Mouse (Mus musculus): ENCODE results near the gene Fkbp3. TPM values are rescaled to one million over a fixed set of nuclear protein-coding genes. Genes with fewer than 3 reads are reported as not detected.
"Not testable (repeated sequence)": the region's sequence is repeated elsewhere in the genome, so short reads cannot be mapped to it uniquely, and the experiment has no call there.

Fkbp3 gene
- 260 and 261 TPM in 2 replicates for total RNA-seq (2015)
- 259 and 284 TPM in 2 replicates for total RNA-seq (2017)

GRCm38 (mm10) chr12:65073611-65074178 is at the start of gene Fkbp3:
Fkbp3 (minus strand) TSS chr12:65074007.
- ATAC-seq (replicated peaks; ENCODE audit: poor library complexity): peak; percentile 83

GRCm38 (mm10) chr12:65119451-65119850 is 45.6 kb upstream of the Fkbp3 start:
- no peak for ATAC-seq (replicated peaks; ENCODE audit: poor library complexity)

DNA sequence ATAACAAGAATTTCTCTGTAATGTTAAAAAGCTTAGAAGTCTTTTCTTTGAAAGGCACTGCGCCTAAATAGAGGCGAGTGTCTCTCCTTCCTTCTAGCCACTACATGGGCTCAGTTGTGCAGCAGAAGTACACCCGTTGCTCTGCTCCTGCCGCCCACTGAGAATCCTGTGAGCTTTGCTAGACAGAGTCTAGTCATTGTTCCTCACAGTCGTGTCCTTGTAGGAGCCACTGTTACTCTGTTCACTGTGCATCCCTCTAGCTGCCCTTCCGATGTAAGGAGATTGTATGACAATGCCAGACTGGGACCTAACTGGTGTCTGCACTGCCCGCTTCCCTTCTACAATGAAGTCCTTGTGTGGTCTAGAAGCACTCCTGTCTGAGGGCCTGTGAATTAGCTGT is 45.2 kb upstream of the Fkbp3 start:
- no peak for ATAC-seq (replicated peaks; ENCODE audit: poor library complexity)

DNA sequence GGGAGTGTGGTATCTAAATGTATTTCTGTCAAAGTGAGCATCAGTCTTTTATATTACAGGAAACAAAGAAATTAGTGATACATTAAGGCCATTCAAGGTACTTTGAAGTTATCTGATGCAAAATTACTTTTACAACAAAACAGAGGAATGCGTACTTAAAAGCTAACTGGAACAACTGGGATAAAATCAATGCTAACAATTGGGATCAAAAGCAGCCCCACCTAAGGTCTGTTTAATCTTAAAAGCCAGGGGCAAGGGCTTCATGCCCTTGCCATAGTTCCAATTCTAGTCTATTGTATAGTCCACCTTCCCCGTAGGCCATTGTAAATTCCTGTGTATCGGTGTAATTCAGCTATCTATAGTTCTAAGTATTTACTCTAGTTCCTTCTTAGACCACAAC is 41.2 kb upstream of the Fkbp3 start:
- ATAC-seq (replicated peaks; ENCODE audit: poor library complexity): not testable (repeated sequence)

GRCm38 (mm10) chr12:65113925-65114324 is 40.1 kb upstream of the Fkbp3 start:
- ATAC-seq (replicated peaks; ENCODE audit: poor library complexity): no peak

- ATAC-seq (replicated peaks; ENCODE audit: poor library complexity): no peak
Measured at GRCm38 (mm10) chr12:65112811-65113210, 39.0 kb upstream of the Fkbp3 start.

GRCm38 (mm10) chr12:65111503-65111902 is 37.7 kb upstream of the Fkbp3 start:
- ATAC-seq (replicated peaks; ENCODE audit: poor library complexity): peak; percentile 88

DNA sequence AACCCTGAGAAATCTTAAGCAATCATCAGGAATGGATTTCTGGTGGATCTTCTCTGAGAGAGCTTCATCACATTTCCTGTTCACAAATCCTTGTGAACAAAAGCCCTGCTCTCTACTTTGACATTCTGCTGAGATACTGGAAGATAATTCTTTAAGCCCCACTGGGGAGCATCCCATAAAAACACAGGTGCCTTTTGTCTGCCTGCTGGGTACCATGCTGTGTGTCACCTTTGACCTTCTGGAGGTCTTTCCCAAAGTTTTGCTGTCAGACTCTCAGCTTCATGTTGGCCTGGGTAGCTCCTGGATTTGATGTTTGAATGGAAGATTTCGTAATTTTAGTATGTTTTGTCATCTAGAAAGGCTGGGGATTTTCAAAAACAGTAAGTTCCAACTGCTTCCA is 34.9 kb upstream of the Fkbp3 start:
- no peak for ATAC-seq (replicated peaks; ENCODE audit: poor library complexity)

DNA sequence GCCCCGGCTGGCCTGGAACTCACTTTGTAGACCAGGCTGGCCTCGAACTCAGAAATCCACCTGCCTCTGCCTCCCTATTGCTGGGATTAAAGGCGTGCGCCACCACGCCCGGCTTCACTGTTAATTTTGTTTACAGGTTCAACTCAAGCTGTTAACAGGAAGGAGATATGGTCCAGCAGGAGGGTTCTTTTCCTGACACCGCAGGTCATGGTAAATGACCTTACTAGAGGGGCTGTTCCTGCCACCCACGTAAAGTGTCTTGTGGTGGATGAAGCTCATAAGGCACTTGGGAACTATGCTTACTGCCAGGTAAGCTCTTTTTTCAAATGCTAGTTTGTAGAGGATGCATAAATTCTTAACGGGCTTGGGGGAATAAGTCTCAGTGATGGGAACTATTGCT is 3.1 kb upstream of the Fkbp3 start:
- ATAC-seq (replicated peaks; ENCODE audit: poor library complexity): no peak

DNA sequence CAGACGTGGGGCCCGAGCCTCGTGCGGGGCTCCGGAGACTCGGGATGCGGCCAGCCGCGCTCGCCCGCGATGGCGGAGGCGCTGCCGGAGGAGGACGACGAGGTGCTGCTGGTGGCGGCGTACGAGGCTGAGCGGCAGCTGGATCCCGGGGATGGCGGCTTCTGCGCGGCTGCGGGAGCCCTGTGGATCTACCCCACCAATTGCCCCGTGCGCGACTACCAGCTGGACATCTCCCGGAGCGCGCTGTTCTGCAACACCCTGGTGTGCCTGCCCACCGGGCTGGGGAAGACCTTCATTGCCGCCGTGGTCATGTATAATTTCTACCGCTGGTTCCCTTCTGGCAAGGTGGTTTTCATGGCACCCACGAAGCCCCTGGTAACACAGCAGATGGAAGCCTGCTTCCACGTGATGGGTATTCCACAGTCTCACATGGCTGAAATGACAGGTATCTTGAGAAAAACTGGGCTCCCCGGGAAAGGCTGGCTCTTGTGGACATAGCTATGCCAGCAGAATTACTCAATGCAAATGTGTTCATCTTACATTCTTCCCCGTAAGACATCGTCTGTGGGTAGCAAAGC is 2.0 kb upstream of the Fkbp3 start:
- ATAC-seq (replicated peaks; ENCODE audit: poor library complexity): peak; percentile 10

DNA sequence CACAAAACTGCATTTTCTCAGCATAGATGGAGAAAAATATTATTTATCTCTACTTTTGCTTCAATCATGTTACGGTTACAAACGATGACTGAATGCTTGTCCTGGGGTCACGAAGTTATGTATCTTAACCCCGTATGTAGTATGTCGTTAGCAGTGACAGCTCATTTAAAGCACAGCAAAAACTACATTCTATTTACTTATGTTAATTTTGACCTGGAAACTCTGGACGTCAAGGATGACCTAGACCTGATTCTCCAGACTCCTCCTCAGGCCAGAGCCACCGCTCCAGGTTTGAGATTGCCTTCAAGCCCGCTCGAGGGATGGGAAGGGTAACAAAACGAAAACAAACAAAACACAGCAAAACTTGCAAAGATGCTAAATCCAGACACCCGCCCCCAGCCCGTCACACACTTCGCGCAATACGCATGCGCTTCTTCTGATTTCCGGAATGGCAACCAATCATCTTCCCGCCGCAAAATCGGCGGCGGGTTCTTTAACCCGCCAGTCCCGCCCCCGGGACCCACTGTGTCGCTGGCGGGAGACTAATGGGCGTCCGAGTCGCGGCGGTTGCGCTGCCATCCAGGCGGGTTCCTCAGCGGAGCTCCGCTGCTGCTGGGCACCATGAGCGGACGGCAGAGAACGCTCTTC is 1.4 kb upstream of the Fkbp3 start, which contains the start of gene Fancm:
Gene Fancm (plus strand): TSS at position 519 of the 648 bp plus-strand sequence.
- ATAC-seq (replicated peaks; ENCODE audit: poor library complexity): peak; percentile 60

- ATAC-seq (replicated peaks; ENCODE audit: poor library complexity): no peak
Measured at GRCm38 (mm10) chr12:65074651-65075050, 844 bp upstream of the Fkbp3 start.

- peak; percentile 9 for ATAC-seq (replicated peaks; ENCODE audit: poor library complexity)
Measured at GRCm38 (mm10) chr12:65072911-65073610, 746 bp downstream of the Fkbp3 start.

DNA sequence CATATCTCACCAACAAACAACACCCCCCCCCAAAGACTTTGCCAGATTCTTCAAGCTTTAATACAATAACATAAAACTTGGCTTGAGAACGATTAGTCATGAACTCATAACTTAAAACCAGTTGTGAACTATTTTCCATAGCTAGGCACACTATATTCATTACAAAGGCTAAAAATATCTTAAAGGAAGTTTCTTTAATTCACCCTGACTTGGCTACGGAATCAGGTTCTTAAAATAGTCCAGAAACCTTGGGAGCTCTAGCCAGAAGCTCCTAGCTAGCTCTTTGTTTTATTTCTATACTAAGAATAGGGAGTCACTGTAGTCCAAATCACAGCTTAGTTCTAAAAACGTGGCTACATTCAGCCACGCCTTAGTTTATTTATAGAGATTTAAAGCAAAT is 5.4 kb downstream of the Fkbp3 start:
- ATAC-seq (replicated peaks; ENCODE audit: poor library complexity): no peak

DNA sequence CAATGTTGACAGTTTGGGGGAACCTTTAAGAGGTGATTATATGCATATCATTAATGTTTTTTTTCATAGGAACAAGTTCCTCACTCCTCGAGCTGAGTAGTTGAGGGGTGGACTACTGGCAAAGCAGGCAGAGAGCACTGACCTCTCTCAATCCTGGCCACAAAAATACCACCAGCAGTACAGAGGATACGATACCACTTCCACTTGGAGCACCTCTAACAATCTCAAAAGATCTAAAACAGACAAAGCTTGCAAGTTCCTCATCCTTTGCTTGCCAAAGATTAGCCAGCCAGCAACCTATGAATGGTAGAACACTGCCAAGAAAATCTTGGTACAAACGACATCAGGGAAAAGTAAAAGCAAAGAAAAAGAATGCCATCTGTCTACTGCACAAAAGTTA is 7.6 kb downstream of the Fkbp3 start:
- no peak; the same call in 1 of the 2 replicates for ATAC-seq (replicated peaks; ENCODE audit: poor library complexity)

DNA sequence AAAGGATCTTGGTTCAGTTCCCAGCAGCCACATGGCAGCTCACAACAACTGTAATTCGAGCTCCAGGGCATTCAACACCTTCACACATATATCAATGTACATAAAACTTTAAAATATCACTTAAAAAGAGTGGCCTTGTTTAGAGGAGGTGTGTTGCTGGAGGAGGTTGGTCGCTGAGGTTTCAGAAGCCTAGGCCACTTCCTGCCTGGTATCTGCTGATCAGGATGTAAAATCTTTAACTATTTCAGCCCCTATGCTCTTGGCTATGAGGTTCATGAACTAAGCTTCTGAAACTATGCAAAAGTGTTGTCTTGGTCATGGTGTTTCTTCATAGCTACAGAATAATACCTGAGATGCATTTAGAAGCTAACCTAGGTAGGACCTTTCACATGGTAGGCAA is 8.6 kb downstream of the Fkbp3 start:
- peak; percentile 85 for ATAC-seq (replicated peaks; ENCODE audit: poor library complexity)

GRCm38 (mm10) chr12:65061082-65061481 is 12.7 kb downstream of the Fkbp3 start:
- ATAC-seq (replicated peaks; ENCODE audit: poor library complexity): peak; percentile 36; the same call in 1 of the 2 replicates

GRCm38 (mm10) chr12:65058203-65058602 is 15.6 kb downstream of the Fkbp3 start:
- ATAC-seq (replicated peaks; ENCODE audit: poor library complexity): peak; percentile 39; the same call in 1 of the 2 replicates

- no peak for ATAC-seq (replicated peaks; ENCODE audit: poor library complexity)
Measured at GRCm38 (mm10) chr12:65048799-65049198, 25.0 kb downstream of the Fkbp3 start.

GRCm38 (mm10) chr12:65037546-65037937 is 36.3 kb downstream of the Fkbp3 start:
- ATAC-seq (replicated peaks; ENCODE audit: poor library complexity): peak; percentile 72

GRCm38 (mm10) chr12:65036892-65037545 is 36.8 kb downstream of the Fkbp3 start:
- 0 out of 2 replicates have a peak, but pooled peaks have one; percentile 29 for ATAC-seq (replicated peaks; ENCODE audit: poor library complexity)

Data from megakaryocyte progenitor cell, adult 5-6 weeks (primary cell).